Mouse (Mus musculus): ENCODE measurements around the gene Haus2.

Haus2 gene

GRCm38 (mm10) chr2:120663491-120664154 lies 54.4 kb downstream of the Haus2 start:
- intact Hi-C loops (cut with DNase I), result no loop called here

GRCm38 (mm10) chr2:120667446-120667845 lies 58.3 kb downstream of the Haus2 start:
- intact Hi-C loops (cut with DNase I), result no loop called here

GRCm38 (mm10) chr2:120670253-120670652 lies 61.1 kb downstream of the Haus2 start:
- intact Hi-C loops (cut with DNase I), result loop anchor here (2.0 to 5.0 kb wide), 2 partner anchors 63 to 191 kb away; partner anchors contain the start of genes Haus2 and Lrrc57

Data from adrenal gland (tissue).